Mouse (Mus musculus) C2C12 (cell line): ENCODE data around the gene Foxp3.

Experiments
- CTCF ChIP-seq: IDR thresholded peaks from one replicate; pipeline ENCODE4 v1.5.1; 2011; ENCODE audit not compliant: control insufficient read depth, insufficient read depth, insufficient read length
- MAX ChIP-seq: IDR thresholded peaks from one replicate; pipeline ENCODE4 v1.6.1; 2011; ENCODE audit warnings: mild to moderate bottlenecking, control low read depth

DNA sequence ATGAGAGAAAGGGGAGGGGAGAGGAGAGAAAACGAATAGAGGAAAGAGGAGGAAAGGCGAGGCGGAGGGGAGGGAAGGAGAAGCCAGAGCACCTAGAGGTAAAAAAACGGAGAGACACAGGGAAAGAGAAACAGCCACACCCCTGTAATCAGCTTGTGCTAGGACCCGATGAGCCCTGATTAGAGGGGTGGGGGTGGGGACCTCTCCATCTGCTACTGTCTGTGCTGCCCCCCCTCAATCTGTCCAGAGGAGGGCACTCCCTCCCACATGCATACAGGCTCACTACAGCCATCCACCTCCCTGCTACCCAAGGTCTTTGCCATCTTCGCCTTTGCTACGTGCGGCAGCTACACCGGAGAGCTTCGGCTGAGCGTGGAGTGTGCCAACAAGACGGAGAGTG is 67.3 kb downstream of the Foxp3 start:
- TF ChIP-seq MAX (no peak), CTCF (no peak)
